Mouse (Mus musculus) stomach, postnatal 0 days (tissue): ENCODE data around the gene Hoxc8. TPM values are rescaled to one million over a fixed set of nuclear protein-coding genes. Genes with fewer than 3 reads are reported as not detected.

ENCODE experiments used
- ATAC-seq: fragments of 200-750 bp; cut with Nextera tagmentation; 2 replicates; pipeline ENCODE4 v1.8.0; 2017; ENCODE audit not compliant: low FRiP score, low TSS enrichment
- DNase-seq: peaks from one replicate; pipeline ENCODE4 v3.0.0-alpha.2; 2016; ENCODE audit warnings: low spot score
- H3K27ac ChIP-seq: fragments of 300-500 bp; sonication (generic); replicated peaks from 2 replicates; pipeline ENCODE4 v1.5.1; 2014; ENCODE audit warnings: mild to moderate bottlenecking, control low read depth
- H3K27me3 ChIP-seq: fragments of 300-500 bp; sonication (generic); 2 replicates; pipeline ENCODE4 v1.6.1; 2014; ENCODE audit warnings: low read length; ENCODE audit not compliant: control insufficient read depth, insufficient read depth
- H3K36me3 ChIP-seq: fragments of 300-500 bp; sonication (generic); 2 replicates; pipeline ENCODE4 v1.6.1; 2014; ENCODE audit warnings: low read length, mixed read lengths; ENCODE audit not compliant: control insufficient read depth, insufficient read depth
- H3K4me1 ChIP-seq: fragments of 300-500 bp; sonication (generic); replicated peaks from 2 replicates; pipeline ENCODE4 v1.6.1; 2014; ENCODE audit warnings: antibody characterized with exemption; ENCODE audit not compliant: control insufficient read depth, insufficient read depth
- H3K4me2 ChIP-seq: fragments of 300-500 bp; sonication (generic); replicated peaks from 2 replicates; pipeline ENCODE4 v1.6.1; 2014; ENCODE audit warnings: low read depth, mild to moderate bottlenecking, control low read depth, moderate library complexity
- H3K4me3 ChIP-seq: fragments of 300-500 bp; sonication (generic); 2 replicates; pipeline ENCODE4 v1.5.1; 2014; ENCODE audit warnings: low read depth, low read length, control low read depth
- H3K9ac ChIP-seq: fragments of 300-500 bp; sonication (generic); 2 replicates; pipeline ENCODE4 v1.6.1; 2014; ENCODE audit warnings: mild to moderate bottlenecking, low read length, control low read depth, mixed read lengths
- H3K9me3 ChIP-seq: fragments of 300-500 bp; sonication (generic); 2 replicates; pipeline ENCODE4 v1.6.1; 2016; ENCODE audit warnings: low read length; ENCODE audit not compliant: control insufficient read depth
- CTCF ChIP-seq: IDR thresholded peaks from 2 replicates; pipeline ENCODE4 v1.5.1; 2016; ENCODE audit warnings: antibody characterized with exemption, low read depth, mild to moderate bottlenecking, moderate library complexity
- EP300 ChIP-seq: optimal IDR thresholded peaks from 2 replicates; pipeline ENCODE3; 2016; ENCODE audit warnings: antibody characterized with exemption
- WGBS: fragments of 180-500 bp; shearing (Covaris S2); extraction: QIAGEN DNeasy Blood & Tissue Kit; methylation state at CpG from one replicate; pipeline ENCODE4 v1.1.7; 2014; 5-methylcytosine and 5-hydroxymethylcytosine counted together
- polyA plus RNA-seq: library from polyadenylated mRNA; unstranded; fragments of >200 nt; fragmentation: Nextera tagmentation; extraction: Ambion mirVana; gene quantifications from 2 replicates; pipeline ENCODE4 v1.2.1, GENCODE M21; 2015

Hoxc8 gene
- polyA plus RNA-seq, 1 experiment from 2014 or later, result 7.3 TPM

- Histone ChIP-seq H3K9me3 (no peaks in the 10 kb centered on the region), H3K9ac (no peak overlapping the region), H3K4me1 (no peaks in the 10 kb centered on the region), H3K4me2 (no peak overlapping the region), H3K27me3 (peaks cover 48% of the 10 kb centered on the region), H3K4me3 (no peak overlapping the region), H3K27ac (no peak overlapping the region), H3K36me3 (no peaks in the 10 kb centered on the region)
- TF ChIP-seq EP300 (no peak), CTCF (no peak)
- WGBS, result 0% methylated on average over 1 of the region's 1 CpGs
- DNase-seq (no peak), ATAC-seq (no peak)
Measured at GRCm38 (mm10) chr15:102979936-102980335, 10.5 kb upstream of the Hoxc8 start.

- TF ChIP-seq CTCF (no peak), EP300 (no peak)
- Histone ChIP-seq H3K4me1 (no peaks in the 10 kb centered on the region), H3K9me3 (no peaks in the 10 kb centered on the region), H3K27me3 (peaks cover 46% of the 10 kb centered on the region), H3K4me2 (no peak overlapping the region), H3K4me3 (no peak overlapping the region), H3K36me3 (no peaks in the 10 kb centered on the region), H3K9ac (no peak overlapping the region), H3K27ac (no peak overlapping the region)
- no peak for DNase-seq
- WGBS, result 5% methylated on average over 11 of the region's 11 CpGs
- ATAC-seq, result no peak
Measured at GRCm38 (mm10) chr15:102980352-102980751, 10.1 kb upstream of the Hoxc8 start.

GRCm38 (mm10) chr15:102980912-102981311 is 9.5 kb upstream of the Hoxc8 start:
- Histone ChIP-seq H3K4me3 (peak overlapping the region; percentile 29), H3K36me3 (no peaks in the 10 kb centered on the region), H3K4me1 (no peaks in the 10 kb centered on the region), H3K27me3 (peaks cover 45% of the 10 kb centered on the region), H3K27ac (no peak overlapping the region), H3K9ac (no peak overlapping the region), H3K9me3 (no peaks in the 10 kb centered on the region), H3K4me2 (no peak overlapping the region; the same call in 1 of the 2 replicates)
- ATAC-seq (no peak), DNase-seq (no peak)
- 1% methylated on average over 14 of the region's 14 CpGs for WGBS
- TF ChIP-seq EP300 (no peak), CTCF (no peak)

GRCm38 (mm10) chr15:102981379-102982288 is 8.8 kb upstream of the Hoxc8 start:
- Histone ChIP-seq H3K27ac (no peak overlapping the region), H3K9ac (no peak overlapping the region), H3K9me3 (no peaks in the 10 kb centered on the region), H3K27me3 (peaks cover 43% of the 10 kb centered on the region), H3K36me3 (no peaks in the 10 kb centered on the region), H3K4me2 (peak overlapping the region; percentile 49), H3K4me1 (no peaks in the 10 kb centered on the region), H3K4me3 (peak overlapping the region; percentile 29)
- 1% methylated on average over 88 of the region's 88 CpGs for whole genome bisulfite sequencing
- ATAC-seq (no peak), DNase-seq (no peak)
- TF ChIP-seq EP300 (no peak), CTCF (no peak)

- no peak for DNase-seq
- Histone ChIP-seq H3K4me1 (no peaks in the 10 kb centered on the region), H3K27me3 (peaks cover 43% of the 10 kb centered on the region; the same call in 1 of the 2 replicates), H3K9me3 (no peaks in the 10 kb centered on the region), H3K9ac (no peak overlapping the region), H3K27ac (no peak overlapping the region), H3K36me3 (no peaks in the 10 kb centered on the region), H3K4me2 (no peak overlapping the region), H3K4me3 (no peak overlapping the region)
- WGBS, result 5% methylated on average over 12 of the region's 12 CpGs
- TF ChIP-seq EP300 (no peak), CTCF (no peak)
- no peak for ATAC-seq
Measured at GRCm38 (mm10) chr15:102983716-102984115, 6.7 kb upstream of the Hoxc8 start.

GRCm38 (mm10) chr15:102984521-102984920 is 5.9 kb upstream of the Hoxc8 start:
- Histone ChIP-seq H3K9me3 (no peaks in the 10 kb centered on the region), H3K27ac (no peak overlapping the region), H3K4me2 (no peak overlapping the region), H3K9ac (no peak overlapping the region), H3K4me3 (no peak overlapping the region), H3K4me1 (no peaks in the 10 kb centered on the region), H3K36me3 (no peaks in the 10 kb centered on the region), H3K27me3 (peaks cover 39% of the 10 kb centered on the region; the same call in 1 of the 2 replicates)
- TF ChIP-seq CTCF, result no peak
- DNase-seq, result no peak
- ATAC-seq, result no peak
- 11% methylated on average over 10 of the region's 10 CpGs for WGBS
